Mouse (Mus musculus): ENCODE results near the gene C1qtnf12.

Gene C1qtnf12

GRCm38 (mm10) chr4:156008369-156008768, 46.3 kb downstream of the C1qtnf12 start:
- DNase-seq, result no peak

- no peak for DNase-seq
Observed at GRCm38 (mm10) chr4:156013637-156014036, 51.5 kb downstream of the C1qtnf12 start, which contains the start of gene Tnfrsf4. Gene Tnfrsf4 (plus strand): TSS chr4:156013843.

DNA sequence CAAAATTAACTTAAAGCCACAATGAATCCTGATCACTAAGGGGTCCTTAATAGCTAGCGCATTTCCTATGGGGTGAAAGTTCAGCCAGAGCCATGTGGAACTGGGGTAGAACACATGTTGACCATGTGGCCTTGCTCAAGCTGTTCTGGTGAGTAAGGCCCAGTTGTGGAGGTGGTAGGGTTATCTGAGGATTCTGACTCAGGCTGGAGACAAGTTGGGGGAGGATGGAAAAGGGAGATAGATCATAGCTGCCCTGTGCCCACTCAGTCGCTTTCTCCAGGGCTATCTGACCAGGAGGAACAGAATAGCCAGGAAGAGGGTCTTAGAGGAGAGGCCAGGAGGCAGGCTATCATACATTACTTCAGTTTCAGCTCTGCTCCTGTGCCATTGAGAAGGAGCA, 52.3 kb downstream of the C1qtnf12 start:
- no peak for DNase-seq

All from thymus, postnatal 25 days (tissue).